Mouse (Mus musculus) gonadal fat pad, adult 2 months (tissue): ENCODE results near the gene Usp44. TPM values are rescaled to one million over a fixed set of nuclear protein-coding genes. Genes with fewer than 3 reads are reported as not detected.

Experiments used
- DNase-seq: peaks from one replicate; pipeline ENCODE4 v3.0.0-alpha.2; 2012; ENCODE audit warnings: low read depth
- polyA plus RNA-seq: library from polyadenylated mRNA; depleted of rRNA; stranded (reverse); fragments of >200 nt; gene quantifications from 2 replicates; pipeline ENCODE4 v1.2.3, GENCODE M21; 2012

The Usp44 gene
- polyA plus RNA-seq, 1 experiment: 0.38 TPM

GRCm38 (mm10) chr10:93846706-93847105, 15.4 kb downstream of the Usp44 start:
- DNase-seq: no peak

- no peak for DNase-seq
Observed at GRCm38 (mm10) chr10:93855126-93855525, 23.8 kb downstream of the Usp44 start.

- no peak for DNase-seq
Observed at GRCm38 (mm10) chr10:93856095-93856494, 24.7 kb downstream of the Usp44 start.

GRCm38 (mm10) chr10:93868401-93868800, 37.0 kb downstream of the Usp44 start:
- DNase-seq: no peak

- no peak for DNase-seq
Observed at GRCm38 (mm10) chr10:93868886-93869285, 37.5 kb downstream of the Usp44 start.

- no peak for DNase-seq
Observed at GRCm38 (mm10) chr10:93876772-93877171, 45.4 kb downstream of the Usp44 start.

GRCm38 (mm10) chr10:93878732-93879131, 47.4 kb downstream of the Usp44 start:
- no peak for DNase-seq

- DNase-seq: no peak
Observed at GRCm38 (mm10) chr10:93881918-93882317, 50.6 kb downstream of the Usp44 start.

GRCm38 (mm10) chr10:93882738-93883364, 51.5 kb downstream of the Usp44 start:
- no peak for DNase-seq

- DNase-seq: no peak
Observed at GRCm38 (mm10) chr10:93885839-93886477, 54.6 kb downstream of the Usp44 start.

- no peak for DNase-seq
Observed at GRCm38 (mm10) chr10:93888590-93888934, 57.2 kb downstream of the Usp44 start.

GRCm38 (mm10) chr10:93888935-93889578, 57.7 kb downstream of the Usp44 start:
- no peak for DNase-seq

- no peak for DNase-seq
Observed at GRCm38 (mm10) chr10:93889579-93889950, 58.2 kb downstream of the Usp44 start.

- no peak for DNase-seq
Observed at GRCm38 (mm10) chr10:93889976-93890375, 58.6 kb downstream of the Usp44 start.

- no peak for DNase-seq
Observed at GRCm38 (mm10) chr10:93890565-93890964, 59.2 kb downstream of the Usp44 start.

- no peak for DNase-seq
Observed at GRCm38 (mm10) chr10:93891031-93891430, 59.7 kb downstream of the Usp44 start.

- no peak for DNase-seq
Observed at GRCm38 (mm10) chr10:93892551-93892950, 61.2 kb downstream of the Usp44 start.

- DNase-seq: no peak
Observed at GRCm38 (mm10) chr10:93897043-93897646, 65.8 kb downstream of the Usp44 start, which contains the start of gene Metap2. TSS of gene Metap2 (minus strand) at chr10:93897093.

- no peak for DNase-seq
Observed at GRCm38 (mm10) chr10:93899303-93899702, 67.9 kb downstream of the Usp44 start.

- DNase-seq: no peak
Observed at GRCm38 (mm10) chr10:93899907-93900306, 68.6 kb downstream of the Usp44 start.

- DNase-seq: no peak
Observed at GRCm38 (mm10) chr10:93907376-93907775, 76.0 kb downstream of the Usp44 start.
